Mouse (Mus musculus): Measurements from ENCODE around the gene Pcsk5. TPM values are rescaled to one million over a fixed set of nuclear protein-coding genes. Genes with fewer than 3 reads are reported as not detected.

Pcsk5 gene
- total RNA-seq (2021), result 10 to 100 TPM in 1 of 2 experiments, 1 to 10 TPM in 1; 9.9 to 10.7 TPM
- long read RNA-seq, experiment 1, full-length matches to known transcripts, result 5 of 11 reads
- long read RNA-seq, experiment 1, partial matches to known transcripts, result 3 of 11 reads
- long read RNA-seq, experiment 1, other reads (novel, unspliced or antisense), result 3 of 11 reads
- long read RNA-seq, experiment 2, full-length matches to known transcripts, result 2 of 4 reads
- long read RNA-seq, experiment 2, partial matches to known transcripts, result 1 of 4 reads
- long read RNA-seq, experiment 2, other reads (novel, unspliced or antisense), result 1 of 4 reads

GRCm38 (mm10) chr19:17837471-17837859 lies at the start of gene Pcsk5:
Gene Pcsk5, minus strand, starts transcription at chr19:17837632.
- DNase-seq (ENCODE audit: low spot score in 2 of 2), result peak; percentile 84 to 86

GRCm38 (mm10) chr19:17875804-17876203 lies 38.4 kb upstream of the Pcsk5 start:
- no peak for DNase-seq (ENCODE audit: low spot score in 2 of 2)

- no peak for DNase-seq (ENCODE audit: low spot score in 2 of 2)
These were observed 37.0 kb upstream of the Pcsk5 start for GRCm38 (mm10) chr19:17874388-17874787.

- DNase-seq (ENCODE audit: low spot score in 2 of 2), result peak in 1 of 2 experiments; percentile 6
These were observed 36.3 kb upstream of the Pcsk5 start for GRCm38 (mm10) chr19:17873755-17874154.

- DNase-seq (ENCODE audit: low spot score in 2 of 2), result no peak
These were observed 29.0 kb upstream of the Pcsk5 start for GRCm38 (mm10) chr19:17866317-17866891.

GRCm38 (mm10) chr19:17860351-17861014 lies 23.1 kb upstream of the Pcsk5 start:
- no peak for DNase-seq (ENCODE audit: low spot score in 2 of 2)

GRCm38 (mm10) chr19:17856741-17857140 lies 19.3 kb upstream of the Pcsk5 start:
- peak; percentile 6 to 33 for DNase-seq (ENCODE audit: low spot score in 2 of 2)

- no peak for DNase-seq (ENCODE audit: low spot score in 2 of 2)
These were observed 11.0 kb upstream of the Pcsk5 start for GRCm38 (mm10) chr19:17848417-17848816.

- DNase-seq (ENCODE audit: low spot score in 2 of 2), result no peak
These were observed 8.5 kb upstream of the Pcsk5 start for GRCm38 (mm10) chr19:17845967-17846366.

- DNase-seq (ENCODE audit: low spot score in 2 of 2), result no peak
These were observed 4.2 kb upstream of the Pcsk5 start for GRCm38 (mm10) chr19:17841586-17841985.

GRCm38 (mm10) chr19:17839856-17840255 lies 2.4 kb upstream of the Pcsk5 start:
- DNase-seq (ENCODE audit: low spot score in 2 of 2), result no peak

- peak; percentile 7 to 35 for DNase-seq (ENCODE audit: low spot score in 2 of 2)
These were observed 614 bp downstream of the Pcsk5 start for GRCm38 (mm10) chr19:17836566-17837470.

- peak in 1 of 2 experiments; percentile 11 for DNase-seq (ENCODE audit: low spot score in 2 of 2)
These were observed 1.5 kb downstream of the Pcsk5 start for GRCm38 (mm10) chr19:17835681-17836565.

GRCm38 (mm10) chr19:17834894-17835293 lies 2.5 kb downstream of the Pcsk5 start:
- no peak for DNase-seq (ENCODE audit: low spot score in 2 of 2)

GRCm38 (mm10) chr19:17831376-17831775 lies 6.1 kb downstream of the Pcsk5 start:
- DNase-seq (ENCODE audit: low spot score in 2 of 2), result no peak

- no peak for DNase-seq (ENCODE audit: low spot score in 2 of 2)
These were observed 9.0 kb downstream of the Pcsk5 start for GRCm38 (mm10) chr19:17828414-17828813.

GRCm38 (mm10) chr19:17826694-17827093 lies 10.7 kb downstream of the Pcsk5 start:
- DNase-seq (ENCODE audit: low spot score in 2 of 2), result no peak

- DNase-seq (ENCODE audit: low spot score in 2 of 2), result no peak
These were observed 17.4 kb downstream of the Pcsk5 start for GRCm38 (mm10) chr19:17820046-17820445.

- peak; percentile 14 to 16 for DNase-seq (ENCODE audit: low spot score in 2 of 2)
These were observed 18.4 kb downstream of the Pcsk5 start for GRCm38 (mm10) chr19:17819081-17819480.

- DNase-seq (ENCODE audit: low spot score in 2 of 2), result no peak
These were observed 22.4 kb downstream of the Pcsk5 start for GRCm38 (mm10) chr19:17815062-17815461.

Measured in left cerebral cortex, adult 18-20 months (tissue).